Mouse (Mus musculus) heart, adult 2 months (tissue): ENCODE data around the gene A830005F24Rik. TPM values are rescaled to one million over a fixed set of nuclear protein-coding genes. Genes with fewer than 3 reads are reported as not detected.
"Not testable (repeated sequence)": the region's sequence is repeated elsewhere in the genome, so short reads cannot be mapped to it uniquely, and the experiment has no call there.

Experiments
- DNase-seq, 2 experiments: peaks; one replicate each; pipeline ENCODE4 v3.0.0; 2021
- H3K27ac ChIP-seq: fragments of 200-600 bp; 2 replicates; pipeline ENCODE4 v1.8.1; 2022
- H3K27me3 ChIP-seq: fragments of 200-500 bp; 2 replicates; pipeline ENCODE4 v1.6.1; 2012; ENCODE audit warnings: mild to moderate bottlenecking, low read length, inconsistent platforms, mixed read lengths; ENCODE audit not compliant: control insufficient read depth, insufficient read depth
- H3K36me3 ChIP-seq: fragments of 200-500 bp; 2 replicates; pipeline ENCODE4 v1.6.1; 2012; ENCODE audit warnings: low read length, inconsistent platforms; ENCODE audit not compliant: control insufficient read depth, insufficient read depth
- H3K4me1 ChIP-seq: fragments of 200-500 bp; 2 replicates; pipeline ENCODE4 v1.6.1; 2011; ENCODE audit warnings: low read length; ENCODE audit not compliant: control insufficient read depth, insufficient read depth
- H3K4me3 ChIP-seq: fragments of 200-600 bp; 2 replicates; pipeline ENCODE4 v1.8.1; 2022
- H3K79me2 ChIP-seq: fragments of 200-500 bp; replicated peaks from 2 replicates; pipeline ENCODE4 v1.6.1; 2012; ENCODE audit warnings: mild to moderate bottlenecking, inconsistent platforms, low read length, moderate library complexity, mixed read lengths; ENCODE audit not compliant: control insufficient read depth, insufficient read depth
- H3K9ac ChIP-seq: fragments of 200-500 bp; 2 replicates; pipeline ENCODE4 v1.6.1; 2012; ENCODE audit warnings: low read depth, mild to moderate bottlenecking, control low read depth, inconsistent platforms, low read length, mixed read lengths
- CTCF ChIP-seq: fragments of 200-600 bp; IDR thresholded peaks from 2 replicates; pipeline ENCODE4 v1.8.1; 2022; ENCODE audit warnings: antibody characterized with exemption, mild to moderate bottlenecking, moderate library complexity
- EP300 ChIP-seq: fragments of 200-500 bp; IDR thresholded peaks from 2 replicates; pipeline ENCODE4 v1.6.1; 2011; ENCODE audit warnings: low read depth, low read length, control low read depth; ENCODE audit not compliant: insufficient read depth
- POLR2A ChIP-seq: fragments of 200-500 bp; IDR thresholded peaks from 2 replicates; pipeline ENCODE4 v1.6.1; 2011; ENCODE audit warnings: mild to moderate bottlenecking, low read depth, low read length, control low read depth; ENCODE audit not compliant: insufficient read depth
- WGBS: fragments of 180-500 bp; shearing (Covaris S2); methylation state at CpG from one replicate; pipeline ENCODE4 v1.1.7; 2018; 5-methylcytosine and 5-hydroxymethylcytosine counted together
- intact Hi-C: fragments of 180-260 bp; cut with DNase I; formaldehyde crosslinking; loops from one replicate; pipeline ENCODE4 v1.15.1; 2025
- polyA plus RNA-seq: library from polyadenylated mRNA; depleted of rRNA; stranded (reverse); fragments of >200 nt; gene quantifications from 2 replicates; pipeline ENCODE4 v1.2.3, GENCODE M21; 2012
- total RNA-seq, 2 experiments: library from RNA; stranded (reverse); gene quantifications; 2 replicates each; pipeline ENCODE4 v1.2.3; 2021

Gene A830005F24Rik
- total and polyA plus RNA-seq, 3 experiments, result 0.30 TPM; not detected in 2

DNA sequence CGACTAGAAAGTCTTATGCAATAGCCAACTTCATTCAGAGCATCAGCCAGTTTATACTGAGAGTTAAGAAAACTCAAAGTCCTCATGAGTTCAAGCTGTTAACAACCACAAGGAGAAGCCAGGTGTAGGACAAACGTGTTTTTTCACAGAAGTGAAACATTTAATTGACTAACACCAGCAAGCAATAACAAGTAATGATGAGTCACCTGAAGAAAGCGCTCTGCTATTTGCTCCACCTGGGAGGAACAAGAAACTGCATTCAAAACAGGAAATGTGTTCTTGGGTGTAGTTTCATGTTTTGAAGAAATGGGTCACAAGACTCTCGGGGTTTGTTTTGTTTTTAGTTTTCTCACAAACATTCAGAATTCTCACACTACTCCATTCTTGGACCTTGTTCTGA, 2.5 kb downstream of the A830005F24Rik start:
- H3K27me3 ChIP-seq, result no peaks in the 10 kb centered on the region
- no peak for DNase-seq
- intact Hi-C loops, result no loop called here
- WGBS, result 72% methylated on average over 4 of the region's 4 CpGs
- no peaks in the 10 kb centered on the region for H3K36me3 ChIP-seq
- no peak for TF ChIP-seq EP300
- no peak for TF ChIP-seq CTCF
- no peak for TF ChIP-seq POLR2A
- H3K4me3 ChIP-seq, result no peak overlapping the region
- no peak overlapping the region for H3K9ac ChIP-seq
- H3K79me2 ChIP-seq, result no peaks in the 10 kb centered on the region
- peaks cover 3% of the 10 kb centered on the region for H3K4me1 ChIP-seq
- no peak overlapping the region for H3K27ac ChIP-seq

DNA sequence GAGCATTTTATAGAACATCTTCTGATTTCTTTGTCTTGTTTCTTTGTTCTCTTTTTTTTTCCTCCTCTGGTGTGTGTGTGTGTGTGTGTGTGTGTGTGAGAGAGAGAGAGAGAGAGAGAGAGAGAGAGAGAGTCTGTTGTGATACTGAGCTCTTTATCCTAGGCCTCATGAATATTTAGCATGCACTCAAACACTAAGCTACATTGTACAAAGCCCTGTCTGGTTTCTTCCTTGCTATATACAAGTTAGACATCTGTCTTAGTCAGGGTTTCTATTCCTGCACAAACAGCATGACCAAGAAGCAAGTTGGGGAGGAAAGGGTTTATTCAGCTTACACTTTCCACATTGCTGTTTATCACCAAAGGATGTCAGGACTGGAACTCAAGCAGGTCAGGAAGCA, 5.8 kb downstream of the A830005F24Rik start:
- H3K79me2 ChIP-seq, H3K4me3 ChIP-seq, H3K27ac ChIP-seq, H3K27me3 ChIP-seq, H3K36me3 ChIP-seq, DNase-seq, intact Hi-C loops, H3K4me1 ChIP-seq, H3K9ac ChIP-seq: not testable (repeated sequence)

DNA sequence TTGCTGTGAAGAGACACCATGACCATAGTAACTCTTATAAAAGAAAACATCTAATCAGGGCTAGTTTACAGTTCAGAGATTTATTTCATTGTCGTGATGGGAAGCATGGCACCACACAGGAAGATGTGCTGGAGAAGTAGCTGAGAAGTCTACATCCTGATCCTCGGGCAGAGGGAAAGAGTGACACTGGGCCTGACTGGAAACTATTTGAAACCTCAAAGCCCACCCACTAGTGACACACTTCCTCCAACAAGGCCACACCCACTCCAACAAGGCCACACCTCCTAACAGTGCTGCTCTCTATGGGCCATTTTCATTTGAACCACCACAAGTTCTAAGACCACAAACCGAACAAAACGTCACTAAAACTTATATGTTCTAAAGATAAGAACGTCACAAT, 12.4 kb downstream of the A830005F24Rik start:
- no peak for TF ChIP-seq POLR2A
- TF ChIP-seq CTCF, result no peak
- no peak for TF ChIP-seq EP300
- no peaks in the 10 kb centered on the region for H3K36me3 ChIP-seq
- no peaks in the 10 kb centered on the region for H3K27me3 ChIP-seq
- DNase-seq, result no peak
- no peak overlapping the region for H3K9ac ChIP-seq
- H3K4me1 ChIP-seq, result 0 out of 2 replicates have a peak, but pooled peaks cover 1% of the 10 kb centered on the region
- no peak overlapping the region for H3K27ac ChIP-seq
- 56% methylated on average over 5 of the region's 5 CpGs for WGBS
- no peaks in the 10 kb centered on the region for H3K79me2 ChIP-seq
- intact Hi-C loops, result no loop called here
- H3K4me3 ChIP-seq, result no peak overlapping the region

DNA sequence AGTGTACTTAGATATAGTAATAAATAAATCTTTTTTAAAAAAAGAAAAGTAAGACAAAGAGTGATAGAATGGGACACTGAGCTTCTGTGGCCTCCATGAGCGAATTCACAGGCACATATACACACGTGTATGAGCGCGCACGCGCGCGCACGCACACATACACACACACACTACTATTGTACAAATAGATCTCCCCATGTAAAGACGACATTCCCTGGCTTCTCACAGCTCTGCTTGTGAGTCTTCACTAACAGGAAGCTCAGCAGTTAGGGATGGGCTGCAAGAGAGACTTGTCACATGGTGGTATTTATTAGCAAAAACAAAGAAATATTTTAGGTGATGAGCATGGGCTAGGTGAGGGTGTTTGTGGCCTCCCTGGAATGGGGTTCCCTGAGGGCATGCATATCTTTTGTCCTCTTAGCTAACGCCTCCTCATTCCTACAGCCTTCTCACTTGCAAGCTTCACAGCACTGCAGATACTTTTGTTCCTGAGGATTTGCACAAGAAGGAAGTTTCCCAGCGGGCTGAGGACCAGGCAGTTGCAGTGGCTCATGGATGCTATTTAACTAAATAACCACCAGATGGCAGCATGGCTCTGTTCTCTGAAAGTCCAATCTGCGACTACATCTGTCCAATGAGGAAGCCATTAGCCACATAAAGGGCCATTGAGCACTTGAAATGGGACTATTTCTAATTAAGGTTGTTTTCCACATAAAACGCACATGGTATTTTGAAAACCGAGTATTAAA, 14.9 kb downstream of the A830005F24Rik start:
- intact Hi-C loops, result loop anchor here (1.0 to 2.0 kb wide), 3 partner anchors 17 to 111 kb away; no protein-coding TSS in a partner anchor
- DNase-seq, result peak; percentile 36 to 64
- no peak overlapping the region for H3K9ac ChIP-seq

DNA sequence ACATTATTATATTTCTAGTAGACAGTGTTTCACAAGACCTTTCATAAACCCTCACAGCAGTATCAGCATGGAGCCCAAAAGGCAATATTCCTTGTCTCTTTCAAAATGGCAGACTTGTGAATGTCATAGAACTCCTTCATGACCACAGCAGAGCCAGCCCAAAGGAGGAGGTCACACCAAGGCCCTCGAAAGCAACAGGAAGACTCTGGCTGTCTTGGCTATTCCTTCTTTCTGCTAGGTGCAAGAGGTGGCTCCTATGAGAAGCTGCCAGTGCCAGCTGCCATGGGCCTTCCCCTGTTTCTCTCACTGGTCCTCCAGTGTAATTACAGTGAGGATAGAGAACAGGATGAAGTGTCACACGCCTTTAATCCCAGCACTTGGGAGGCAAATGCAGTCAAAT, 15.7 kb downstream of the A830005F24Rik start:
- H3K4me3 ChIP-seq, result no peak overlapping the region
- 0 out of 2 replicates have a peak, but pooled peaks cover 1% of the 10 kb centered on the region for H3K4me1 ChIP-seq
- H3K9ac ChIP-seq, result no peak overlapping the region
- no peaks in the 10 kb centered on the region for H3K27me3 ChIP-seq
- no peaks in the 10 kb centered on the region for H3K36me3 ChIP-seq
- DNase-seq, result no peak
- H3K79me2 ChIP-seq, result no peaks in the 10 kb centered on the region
- no peak for TF ChIP-seq POLR2A
- TF ChIP-seq EP300, result no peak
- no peak for TF ChIP-seq CTCF
- no peak overlapping the region for H3K27ac ChIP-seq
- intact Hi-C loops, result loop anchor here (2.0 kb wide), 1 partner anchor 16 kb away; no protein-coding TSS in a partner anchor
- WGBS, result 35% methylated on average over 2 of the region's 2 CpGs

More for the DNA sequence above, 14.9 kb downstream of the A830005F24Rik start:
- Histone ChIP-seq H3K27ac (no peak overlapping the region), H3K27me3 (no peaks in the 10 kb centered on the region), H3K4me3 (no peak overlapping the region), H3K4me1 (0 out of 2 replicates have a peak, but pooled peaks cover 1% of the 10 kb centered on the region), H3K36me3 (no peaks in the 10 kb centered on the region), H3K79me2 (no peaks in the 10 kb centered on the region)
- WGBS, result 53% methylated on average over 15 of the region's 15 CpGs
- TF ChIP-seq CTCF (peak; percentile 95), EP300 (peak; percentile 84; the same call in 1 of the 2 replicates), POLR2A (0 out of 2 replicates have a peak, but pooled peaks have one; percentile 17)

DNA sequence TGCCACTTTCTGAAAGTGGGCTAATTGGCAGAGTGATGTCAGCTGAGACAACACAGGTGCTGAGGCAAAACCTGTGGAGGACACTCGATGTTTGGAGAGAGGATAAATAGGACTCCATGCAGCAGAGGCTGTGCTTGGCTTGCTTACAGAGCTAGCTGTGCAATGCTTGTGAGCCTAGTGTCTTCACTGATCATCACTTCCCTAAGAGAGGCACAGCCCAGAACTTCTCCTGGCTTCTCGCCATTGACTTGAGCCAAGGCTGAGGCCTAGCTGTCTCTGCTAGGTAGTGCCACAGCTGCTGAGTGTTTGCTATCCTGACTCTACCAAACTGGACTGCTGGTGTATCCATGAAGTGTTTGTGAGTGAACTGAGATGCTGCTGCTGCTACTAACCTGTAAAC, 17.3 kb downstream of the A830005F24Rik start:
- Histone ChIP-seq H3K4me1 (0 out of 2 replicates have a peak, but pooled peaks cover 1% of the 10 kb centered on the region), H3K36me3 (peaks cover 8% of the 10 kb centered on the region), H3K9ac (no peak overlapping the region), H3K79me2 (no peaks in the 10 kb centered on the region), H3K4me3 (no peak overlapping the region), H3K27ac (no peak overlapping the region), H3K27me3 (no peaks in the 10 kb centered on the region)
- 0 out of 2 replicates have a peak, but pooled peaks have one; percentile 17 for TF ChIP-seq EP300
- TF ChIP-seq CTCF, result no peak
- TF ChIP-seq POLR2A, result peak; percentile 38
- WGBS, result 48% methylated on average over 2 of the region's 2 CpGs
- DNase-seq, result peak; percentile 49 to 54
- intact Hi-C loops, result no loop called here
